Mouse (Mus musculus): ENCODE data around the gene Tmem82. TPM values are rescaled to one million over a fixed set of nuclear protein-coding genes. Genes with fewer than 3 reads are reported as not detected.
A peak's percentile ranks its signal among the peaks of the same experiment; 100 is the strongest.

Tmem82 gene
- polyA plus RNA-seq (2016; fragmentation: Nextera tagmentation; extraction: Ambion mirVana) = 1.2 and 1.5 TPM in 2 replicates

DNA sequence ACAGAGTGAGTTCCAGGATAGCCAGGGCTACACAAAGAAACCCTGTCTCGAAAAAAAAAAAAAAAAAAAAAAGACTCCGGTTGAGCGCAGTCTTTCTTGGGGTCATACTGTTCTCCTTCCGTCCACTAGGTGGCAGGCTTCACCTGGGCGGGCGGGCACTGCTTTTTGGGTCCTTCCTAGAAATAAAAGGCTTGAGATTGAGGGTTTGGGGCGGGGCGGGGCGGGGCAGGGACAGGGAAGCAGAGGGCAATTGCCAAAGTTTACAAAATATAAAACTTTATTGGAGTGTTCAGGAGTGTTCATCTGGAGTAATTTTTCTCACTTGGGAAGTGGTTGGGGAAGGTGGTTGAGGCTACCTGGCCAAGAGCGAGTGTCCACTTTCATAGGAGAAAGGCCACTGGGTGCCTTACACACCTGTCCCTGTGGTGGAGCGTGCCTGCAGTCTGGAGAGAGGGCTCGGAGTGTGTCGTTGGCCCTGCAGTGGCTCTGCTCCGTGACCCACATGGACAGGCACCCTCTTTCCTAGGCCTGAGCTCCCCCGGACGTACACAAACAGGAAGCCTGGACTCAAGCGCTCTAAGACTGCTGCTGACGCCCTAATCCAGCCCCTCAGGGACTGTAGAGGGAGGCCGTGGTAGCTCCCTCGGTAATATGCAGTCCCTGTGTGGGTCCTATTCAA is at the start of gene Tmem82:
Gene Tmem82, minus strand, starts transcription at position 69 of the 679 bp plus-strand sequence.
- WGBS = 30% methylated on average over 20 of the region's 20 CpGs
- H3K9me3 ChIP-seq = no peaks in the 10 kb centered on the region

DNA sequence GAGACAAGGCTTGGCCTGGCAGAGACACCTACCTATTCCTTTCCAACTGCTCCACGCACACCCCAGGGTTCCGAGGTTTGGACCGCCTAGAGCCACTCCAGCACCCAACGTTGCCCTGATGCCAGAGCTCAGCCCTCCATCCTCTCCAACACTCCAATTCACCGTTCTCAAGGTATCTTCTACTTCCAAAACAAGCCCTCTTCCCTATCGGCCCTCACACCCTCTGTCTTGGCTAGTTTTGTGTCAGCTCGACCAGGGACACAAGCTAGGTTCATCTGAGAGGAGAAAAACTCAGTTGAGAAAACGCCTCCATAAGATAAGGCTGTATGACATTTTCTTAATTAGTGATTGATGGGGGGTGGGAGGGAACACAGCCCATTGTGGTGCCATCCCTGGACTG is 46.4 kb upstream of the Tmem82 start, which contains the start of gene Plekhm2:
Gene Plekhm2, minus strand, starts transcription at position 101 of the 400 bp plus-strand sequence.
- Histone ChIP-seq H3K9me3 (no peaks in the 10 kb centered on the region), H3K27me3 (ENCODE audit: insufficient read depth, poor library complexity, severe bottlenecking) (no peaks in the 10 kb centered on the region), H3K4me3 (peak within 1 kb of the TSS; percentile 87), H3K36me3 (peaks cover 21% of the 10 kb centered on the region), H3K27ac (peak within 1 kb of the TSS; percentile 95), H3K4me1 (replicated peaks) (peaks cover 23% of the 10 kb centered on the region)
- 70% methylated on average over 8 of the region's 8 CpGs for WGBS
- no peak for DNase-seq (ENCODE audit: low spot score)

More for the DNA sequence above, at the start of gene Tmem82:
- Histone ChIP-seq H3K4me3 (peak within 1 kb of the TSS; percentile 50), H3K4me1 (replicated peaks) (peaks cover 45% of the 10 kb centered on the region), H3K36me3 (no peaks in the 10 kb centered on the region), H3K27me3 (ENCODE audit: insufficient read depth, poor library complexity, severe bottlenecking) (peaks cover 15% of the 10 kb centered on the region), H3K27ac (peak within 1 kb of the TSS; percentile 80)
- peak; percentile 68 for DNase-seq (ENCODE audit: low spot score)

DNA sequence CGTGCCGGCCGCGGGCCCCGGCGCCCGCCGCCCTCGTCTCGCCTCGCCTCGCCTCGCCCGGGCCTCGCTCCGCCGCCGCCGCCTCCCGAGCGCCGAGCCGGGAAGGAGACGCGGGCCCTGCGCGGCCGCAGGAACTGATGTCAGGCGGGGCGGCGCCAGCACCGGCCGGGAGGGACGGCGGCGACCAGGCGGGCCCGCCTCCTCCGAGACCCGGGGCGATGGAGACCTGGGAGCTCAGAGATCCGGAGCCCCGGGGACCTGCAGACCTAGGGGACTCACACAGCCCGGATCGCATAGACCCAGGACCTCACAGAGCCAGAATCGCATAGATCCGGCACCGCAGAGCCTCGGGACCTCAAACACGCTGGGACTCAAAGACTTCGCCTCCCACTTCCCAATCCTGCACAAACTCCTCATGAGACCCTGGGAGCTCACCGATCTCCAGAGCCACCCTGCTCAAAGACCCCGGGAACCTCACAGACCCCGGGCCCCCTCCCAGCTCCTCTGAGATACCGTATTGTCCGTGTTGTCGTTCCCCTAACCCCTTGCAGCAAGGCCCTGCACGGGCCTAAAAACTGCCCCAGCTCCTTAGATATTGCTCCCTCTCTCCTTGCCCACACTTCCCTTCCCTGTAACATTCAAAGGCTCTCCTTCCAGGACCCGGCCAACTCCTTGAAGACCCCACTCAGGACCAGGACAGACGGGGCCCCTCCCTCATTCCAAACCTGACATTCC is 45.7 kb upstream of the Tmem82 start:
- peak; percentile 70 for DNase-seq (ENCODE audit: low spot score)
- peaks cover 26% of the 10 kb centered on the region for H3K36me3 ChIP-seq
- peaks cover 23% of the 10 kb centered on the region for H3K4me1 ChIP-seq (replicated peaks)
- peak overlapping the region; percentile 95 for H3K27ac ChIP-seq
- WGBS = 1% methylated on average over 60 of the region's 60 CpGs
- peak overlapping the region; percentile 87 for H3K4me3 ChIP-seq
- no peaks in the 10 kb centered on the region for H3K27me3 ChIP-seq (ENCODE audit: insufficient read depth, poor library complexity, severe bottlenecking)
- no peaks in the 10 kb centered on the region for H3K9me3 ChIP-seq

DNA sequence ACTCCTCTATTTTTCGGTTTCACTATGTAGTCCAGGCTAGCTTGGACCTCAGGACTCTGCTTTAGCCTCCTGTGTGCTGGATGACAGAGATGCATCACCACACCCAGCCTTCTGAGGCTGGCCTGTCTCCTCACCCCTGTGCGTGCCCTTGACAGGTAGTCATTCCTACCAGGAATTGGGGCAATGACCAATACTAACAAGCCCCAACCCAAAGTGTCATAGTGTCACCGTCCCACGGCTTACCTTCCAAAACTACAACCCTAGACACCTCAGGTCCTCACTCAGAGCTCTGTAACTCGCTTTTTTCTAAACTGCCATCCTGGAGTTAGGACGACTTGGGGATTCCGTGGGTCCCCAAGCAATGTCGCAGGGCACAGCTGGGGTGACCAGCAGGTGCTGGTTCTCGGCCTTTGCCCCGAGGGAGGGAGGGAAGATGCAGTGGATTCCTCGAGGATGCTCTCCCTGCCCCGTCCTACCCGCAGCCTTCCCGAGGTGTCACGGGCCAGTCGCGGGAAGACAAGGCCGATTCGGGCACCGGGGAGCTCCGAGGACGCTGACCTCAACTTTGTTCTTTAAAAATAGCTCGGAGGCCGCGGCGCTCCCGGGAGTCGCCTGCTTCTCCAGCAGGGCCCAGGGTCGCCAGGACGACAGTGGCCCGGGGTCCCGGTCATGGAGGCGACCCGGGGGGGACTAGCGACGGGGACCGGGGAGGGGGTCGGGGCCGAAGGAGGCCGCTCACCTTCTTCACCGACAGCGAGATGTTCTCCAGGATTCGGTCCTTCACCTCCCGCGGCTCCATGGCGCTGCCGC is 44.9 kb upstream of the Tmem82 start:
- Histone ChIP-seq H3K27me3 (ENCODE audit: insufficient read depth, poor library complexity, severe bottlenecking) (no peaks in the 10 kb centered on the region), H3K27ac (peak overlapping the region; percentile 95)
- WGBS = 4% methylated on average over 47 of the region's 47 CpGs

DNA sequence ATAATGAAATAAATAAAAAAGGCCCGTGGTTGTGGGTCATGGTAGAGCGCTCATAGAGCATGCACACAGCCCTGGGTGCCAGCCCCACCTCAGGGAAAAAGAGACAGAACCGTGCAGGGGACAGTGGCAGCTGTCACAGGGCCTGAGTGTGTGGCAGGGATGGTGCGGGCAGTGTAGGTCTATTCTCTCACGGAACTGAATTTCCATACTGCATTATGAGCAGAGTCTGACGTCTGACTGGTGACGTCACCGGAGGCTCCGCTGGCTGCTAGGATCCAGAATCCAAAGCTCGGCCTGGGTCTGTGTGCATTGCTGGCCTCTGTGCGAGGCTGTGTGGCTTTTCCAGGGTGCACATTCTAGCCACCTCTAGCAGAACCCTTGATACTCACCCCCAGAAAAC is 42.5 kb upstream of the Tmem82 start:
- no peaks in the 10 kb centered on the region for H3K9me3 ChIP-seq
- peaks cover 23% of the 10 kb centered on the region for H3K4me1 ChIP-seq (replicated peaks)
- H3K36me3 ChIP-seq = peaks cover 39% of the 10 kb centered on the region
- no peak for DNase-seq (ENCODE audit: low spot score)
- H3K27ac ChIP-seq = no peak overlapping the region
- 87% methylated on average over 11 of the region's 11 CpGs for WGBS
- no peaks in the 10 kb centered on the region for H3K27me3 ChIP-seq (ENCODE audit: insufficient read depth, poor library complexity, severe bottlenecking)
- H3K4me3 ChIP-seq = no peak overlapping the region

More for the DNA sequence above, 44.9 kb upstream of the Tmem82 start:
- H3K9me3 ChIP-seq = no peaks in the 10 kb centered on the region
- peaks cover 35% of the 10 kb centered on the region for H3K36me3 ChIP-seq
- peak overlapping the region; percentile 87 for H3K4me3 ChIP-seq
- DNase-seq (ENCODE audit: low spot score) = peak; percentile 57
- peaks cover 23% of the 10 kb centered on the region for H3K4me1 ChIP-seq (replicated peaks)

DNA sequence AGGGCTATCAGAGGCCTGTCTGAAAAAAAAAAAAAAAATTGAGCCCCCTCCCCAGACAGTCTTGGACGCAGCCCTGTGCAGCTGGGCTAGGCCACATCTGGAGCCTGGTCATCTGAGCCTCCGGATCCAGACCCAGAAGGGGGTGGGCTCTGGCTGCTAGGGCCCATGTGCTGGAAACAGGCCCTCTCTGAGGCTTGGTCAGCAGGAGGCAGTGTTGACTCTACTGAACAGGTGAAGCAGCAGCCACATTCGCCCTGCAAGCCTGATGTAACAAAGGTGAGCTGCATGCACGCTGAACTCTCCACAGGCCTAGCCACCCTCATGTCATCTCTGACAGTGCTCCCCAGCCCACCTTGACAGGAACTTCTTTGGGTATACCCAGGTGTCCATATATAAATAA is 41.3 kb upstream of the Tmem82 start:
- no peak for DNase-seq (ENCODE audit: low spot score)
- H3K27ac ChIP-seq = no peak overlapping the region
- H3K9me3 ChIP-seq = no peaks in the 10 kb centered on the region
- WGBS = 54% methylated on average over 4 of the region's 4 CpGs
- peaks cover 20% of the 10 kb centered on the region for H3K4me1 ChIP-seq (replicated peaks)
- peaks cover 46% of the 10 kb centered on the region for H3K36me3 ChIP-seq
- H3K4me3 ChIP-seq = no peak overlapping the region
- no peaks in the 10 kb centered on the region for H3K27me3 ChIP-seq (ENCODE audit: insufficient read depth, poor library complexity, severe bottlenecking)

DNA sequence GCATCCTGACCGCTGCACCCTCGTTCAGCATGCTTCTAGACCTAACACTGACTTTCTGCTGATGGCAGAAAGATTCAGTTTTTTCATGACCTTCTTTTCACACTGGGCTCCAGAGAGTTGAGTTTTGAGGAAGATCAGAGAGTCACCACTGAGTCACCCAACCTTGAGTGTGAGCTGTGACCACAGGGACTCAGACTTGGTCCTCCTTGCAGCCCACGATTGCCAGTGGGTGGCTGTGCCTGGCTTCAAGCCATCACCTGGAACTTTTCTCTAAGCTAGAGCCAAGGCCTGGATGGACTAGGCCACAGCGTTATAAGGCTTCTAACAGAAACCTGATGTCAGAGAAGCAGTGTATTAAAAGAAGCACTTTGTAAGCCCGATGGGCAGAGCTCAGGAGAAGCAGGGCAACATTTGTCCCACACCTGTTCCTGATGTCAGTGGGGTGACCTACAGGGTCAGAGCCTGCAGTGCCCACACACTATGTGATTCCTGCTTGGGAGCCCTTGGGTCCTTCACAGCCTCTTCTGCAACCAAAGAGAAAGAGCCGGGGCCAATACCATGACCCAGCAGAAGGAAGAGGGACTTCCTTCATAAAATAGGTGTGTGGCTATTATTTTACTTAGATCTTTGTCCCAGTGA is 40.5 kb upstream of the Tmem82 start:
- no peaks in the 10 kb centered on the region for H3K27me3 ChIP-seq (ENCODE audit: insufficient read depth, poor library complexity, severe bottlenecking)
- H3K4me1 ChIP-seq (replicated peaks) = peaks cover 13% of the 10 kb centered on the region
- H3K9me3 ChIP-seq = no peaks in the 10 kb centered on the region
- peaks cover 49% of the 10 kb centered on the region for H3K36me3 ChIP-seq
- WGBS = 86% methylated on average over 6 of the region's 6 CpGs
- no peak overlapping the region for H3K27ac ChIP-seq
- DNase-seq (ENCODE audit: low spot score) = no peak
- H3K4me3 ChIP-seq = no peak overlapping the region

DNA sequence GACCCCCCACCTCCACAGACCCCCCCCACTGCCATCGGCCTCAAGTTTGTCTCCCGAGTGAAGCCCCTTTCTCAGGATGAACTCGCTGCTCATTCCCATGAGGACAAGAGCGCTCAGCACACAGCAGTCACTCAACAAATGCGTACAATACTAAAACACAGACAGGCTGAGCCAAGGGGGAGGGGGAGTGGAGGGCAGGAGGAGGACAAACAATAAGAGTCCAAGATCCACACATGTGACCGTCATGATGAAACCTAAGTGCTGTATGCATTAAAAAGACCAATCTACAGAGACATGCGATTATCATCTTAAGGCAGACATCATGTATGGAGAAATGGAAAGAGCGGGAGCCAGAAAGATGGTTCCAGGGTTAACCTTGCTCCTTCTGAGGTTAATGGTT is 38.5 kb upstream of the Tmem82 start:
- WGBS = 71% methylated on average over 8 of the region's 8 CpGs
- H3K9me3 ChIP-seq = no peaks in the 10 kb centered on the region
- no peaks in the 10 kb centered on the region for H3K27me3 ChIP-seq (ENCODE audit: insufficient read depth, poor library complexity, severe bottlenecking)
- DNase-seq (ENCODE audit: low spot score) = no peak
- H3K4me1 ChIP-seq (replicated peaks) = peaks cover under 1% of the 10 kb centered on the region; the same call in 1 of the 2 replicates
- H3K27ac ChIP-seq = no peak overlapping the region
- peaks cover 63% of the 10 kb centered on the region for H3K36me3 ChIP-seq
- H3K4me3 ChIP-seq = no peak overlapping the region

DNA sequence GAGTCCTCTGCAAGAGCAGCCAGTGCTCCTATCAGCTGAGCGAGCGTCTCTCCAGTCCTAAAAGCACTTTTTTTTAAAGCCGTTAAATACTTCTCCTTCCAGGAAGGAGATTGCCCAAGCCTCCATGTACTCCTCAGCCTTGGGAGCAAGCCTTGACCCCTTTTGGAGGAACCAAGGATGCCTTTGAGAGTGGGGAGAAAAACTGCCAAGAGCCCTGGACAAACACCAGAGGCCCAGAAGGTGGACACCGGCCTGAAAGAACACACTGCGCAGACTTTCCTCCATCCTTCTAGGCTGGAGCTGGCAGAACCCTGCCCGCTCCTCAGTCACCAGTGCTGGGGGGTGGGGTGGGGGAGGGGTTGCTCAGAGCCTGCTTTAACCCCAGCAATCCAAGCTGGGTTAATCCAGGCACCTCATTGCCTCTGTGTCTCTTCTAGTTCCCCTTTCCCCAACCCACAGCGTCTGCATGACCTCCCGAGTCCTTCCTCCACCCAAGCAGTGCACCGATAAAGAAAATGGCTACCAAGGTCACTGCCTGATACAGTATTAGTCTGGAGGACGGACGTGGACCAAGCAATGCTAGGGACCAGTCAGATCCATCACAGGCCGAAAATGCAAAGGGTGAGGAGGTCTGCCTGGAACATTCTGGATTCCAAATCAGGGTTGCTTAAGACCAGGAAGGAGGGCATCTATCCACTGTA is 37.6 kb upstream of the Tmem82 start:
- no peak overlapping the region for H3K27ac ChIP-seq
- WGBS = 89% methylated on average over 12 of the region's 12 CpGs
- H3K36me3 ChIP-seq = peaks cover 65% of the 10 kb centered on the region
- H3K9me3 ChIP-seq = no peaks in the 10 kb centered on the region
- H3K27me3 ChIP-seq (ENCODE audit: insufficient read depth, poor library complexity, severe bottlenecking) = no peaks in the 10 kb centered on the region
- DNase-seq (ENCODE audit: low spot score) = no peak
- peaks cover 9% of the 10 kb centered on the region; the same call in 1 of the 2 replicates for H3K4me1 ChIP-seq (replicated peaks)
- H3K4me3 ChIP-seq = no peak overlapping the region

DNA sequence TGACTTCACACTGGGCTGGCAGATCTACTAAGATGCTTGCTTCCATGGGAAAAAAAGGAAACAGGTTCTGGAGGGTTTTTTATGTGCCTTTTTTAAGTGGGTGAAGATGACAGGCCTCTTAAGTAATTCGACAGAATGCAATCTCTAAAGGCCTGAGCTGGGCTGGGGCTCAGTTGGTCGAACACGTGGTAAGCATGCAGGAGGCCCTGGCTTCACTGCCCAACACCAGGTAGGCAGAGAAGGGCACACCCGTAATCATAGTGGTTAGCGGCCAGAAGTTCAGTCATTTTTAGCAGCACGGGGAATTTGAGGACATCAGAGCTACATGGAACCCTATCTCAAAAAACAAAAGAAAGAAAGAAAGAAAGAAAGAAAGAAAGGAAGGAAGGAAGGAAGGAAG is 36.1 kb upstream of the Tmem82 start:
- Histone ChIP-seq H3K4me1 (replicated peaks) (0 out of 2 replicates have a peak, but pooled peaks cover 9% of the 10 kb centered on the region), H3K27me3 (ENCODE audit: insufficient read depth, poor library complexity, severe bottlenecking) (no peaks in the 10 kb centered on the region), H3K4me3 (no peak overlapping the region), H3K27ac (no peak overlapping the region), H3K9me3 (no peaks in the 10 kb centered on the region), H3K36me3 (peaks cover 52% of the 10 kb centered on the region)
- DNase-seq (ENCODE audit: low spot score) = no peak
- 92% methylated on average over 6 of the region's 6 CpGs for WGBS

DNA sequence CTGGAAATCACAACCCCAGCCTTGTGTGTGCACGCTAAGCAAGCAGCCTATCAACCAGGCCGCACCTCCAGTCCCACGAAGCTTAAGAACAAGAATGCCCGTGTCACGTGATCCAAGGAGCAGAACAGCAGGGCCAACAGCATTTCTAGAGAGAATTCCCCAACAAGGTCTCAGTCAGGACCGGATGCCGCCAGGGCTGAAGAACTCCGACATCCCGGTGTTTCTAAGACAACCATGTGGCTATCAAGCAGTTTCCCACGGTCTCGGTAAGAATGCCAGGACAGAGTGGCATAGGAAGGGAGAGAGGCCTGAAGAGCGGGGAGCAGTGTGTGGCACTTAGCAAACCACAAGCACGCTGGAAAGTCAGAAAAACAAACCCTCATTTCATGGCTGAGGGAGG is 35.4 kb upstream of the Tmem82 start:
- H3K36me3 ChIP-seq = peaks cover 53% of the 10 kb centered on the region
- no peaks in the 10 kb centered on the region for H3K9me3 ChIP-seq
- H3K27me3 ChIP-seq (ENCODE audit: insufficient read depth, poor library complexity, severe bottlenecking) = no peaks in the 10 kb centered on the region
- no peak overlapping the region for H3K27ac ChIP-seq
- WGBS = 93% methylated on average over 13 of the region's 13 CpGs
- no peak for DNase-seq (ENCODE audit: low spot score)
- 0 out of 2 replicates have a peak, but pooled peaks cover 9% of the 10 kb centered on the region for H3K4me1 ChIP-seq (replicated peaks)
- H3K4me3 ChIP-seq = no peak overlapping the region

DNA sequence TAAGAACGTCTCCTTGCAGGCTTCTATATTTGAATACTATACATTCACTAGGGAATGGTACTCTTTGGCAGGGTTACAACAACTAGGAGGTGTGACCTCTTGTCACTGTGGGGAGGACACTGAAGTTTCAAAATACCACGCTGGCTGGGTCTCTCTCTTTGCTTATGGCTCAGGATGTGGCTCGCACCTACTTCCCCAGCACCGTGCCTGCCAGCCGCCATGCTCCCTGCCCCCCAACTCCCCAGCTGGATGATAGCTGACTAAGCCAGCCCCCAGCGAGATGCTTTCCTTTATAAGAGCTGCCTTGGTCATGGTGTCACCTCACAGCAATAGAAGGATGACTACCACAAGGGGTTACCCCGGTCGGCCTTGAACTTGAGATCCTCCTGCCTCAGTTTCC is 34.6 kb upstream of the Tmem82 start:
- Histone ChIP-seq H3K27ac (no peak overlapping the region), H3K4me3 (no peak overlapping the region), H3K27me3 (ENCODE audit: insufficient read depth, poor library complexity, severe bottlenecking) (no peaks in the 10 kb centered on the region), H3K36me3 (peaks cover 55% of the 10 kb centered on the region), H3K9me3 (no peaks in the 10 kb centered on the region), H3K4me1 (replicated peaks) (0 out of 2 replicates have a peak, but pooled peaks cover 9% of the 10 kb centered on the region)
- no peak for DNase-seq (ENCODE audit: low spot score)
- 95% methylated on average over 8 of the region's 8 CpGs for WGBS

Data from hindbrain, embryonic 10.5 days (tissue).